25 mouse cellular contexts compared by ENCODE assay signal in the genomic region with DNA sequence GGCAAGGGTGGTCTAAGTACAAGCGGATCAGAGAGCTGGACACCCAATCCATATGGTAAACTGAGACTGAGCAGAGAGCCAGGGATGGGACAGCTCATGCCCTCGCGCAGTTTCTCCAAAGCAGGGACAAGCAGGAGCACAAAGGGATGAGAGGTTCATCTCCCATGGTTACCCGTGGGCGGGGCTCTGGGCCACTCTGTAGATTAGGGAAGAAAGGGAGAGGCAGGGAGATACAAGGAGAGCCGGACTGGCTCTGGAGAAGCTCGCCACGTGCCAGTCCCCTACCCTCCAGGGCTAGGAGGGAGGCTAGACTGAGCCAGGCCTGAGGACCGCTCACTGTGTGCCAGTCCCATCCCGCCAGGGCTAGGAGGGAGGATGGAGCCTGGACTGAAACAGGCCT. TPM values are rescaled to one million over a fixed set of nuclear protein-coding genes. Genes with fewer than 3 reads are reported as not detected.
A peak's percentile ranks its signal among the peaks of the same experiment; 100 is the strongest.
DNase-seq lines count a peak whose midpoint lies in the region; ATAC-seq lines count a peak whose summit lies in the region.
"Had no signal": no experiment of that assay in that cellular context is flagged by ENCODE, and none has a peak within 500 bp of the region (broad histone marks: within the 10 kb centered on the region; RNA-seq: fewer than 3 reads in every experiment).

No protein-coding gene starts in this region.

- no peak overlapping the region for H3K27ac ChIP-seq in forebrain, embryonic 10.5 days
- H3K27ac ChIP-seq in forebrain, embryonic 11.5 days (ENCODE audit: low read depth, low read length): no peak overlapping the region
- H3K27ac ChIP-seq in liver, embryonic 12.5 days: peak overlapping the region; percentile 82
- no peak overlapping the region for H3K27ac ChIP-seq in neural tube, embryonic 14.5 days (ENCODE audit: low read depth, low read length)
- H3K27ac ChIP-seq: forebrain, embryonic 13.5 days; hindbrain, embryonic 15.5 days; limb, embryonic 12.5 days; midbrain, embryonic 13.5 days had no signal

- H3K9ac ChIP-seq in forebrain, embryonic 11.5 days (ENCODE audit: low read length): no peak overlapping the region
- H3K9ac ChIP-seq in liver, embryonic 12.5 days: no peak overlapping the region
- H3K9ac ChIP-seq in neural tube, embryonic 14.5 days (replicated peaks; ENCODE audit: low read depth, low read length): 0 out of 2 replicates have a peak overlapping the region, but pooled peaks have one; percentile 21
- H3K9ac ChIP-seq: forebrain, embryonic 13.5 days; hindbrain, embryonic 15.5 days; midbrain, embryonic 13.5 days had no signal

- DNase-seq in forebrain, embryonic 10.5 days (ENCODE audit: extremely low spot score, low spot score): no peak
- DNase-seq in forebrain, embryonic 11.5 days (ENCODE audit: low spot score): no peak
- no peak for DNase-seq in liver
- DNase-seq in ZHBTc4 (ENCODE audit: low read depth, low spot score): peak; percentile 46
- DNase-seq in kidney, postnatal 25 days: no peak
- DNase-seq in kidney, postnatal 14 days: no peak
- DNase-seq: cerebellum, adult 11 months; cerebellum, adult 9-11 months; embryo, embryonic 11 days; gastrocnemius, postnatal 10 days; heart, postnatal 4 days; kidney, adult 11 months; kidney, postnatal 36 days; layer of hippocampus, postnatal 36 days; lung, postnatal 36 days; thymus, adult 2 months; thymus, postnatal 36 days had no signal

- peaks cover 20% of the 10 kb centered on the region for H3K4me1 ChIP-seq in forebrain, embryonic 10.5 days
- peaks cover 4% of the 10 kb centered on the region for H3K4me1 ChIP-seq in forebrain, embryonic 11.5 days (replicated peaks; ENCODE audit: control insufficient read depth, insufficient read depth, low read length)
- H3K4me1 ChIP-seq in liver, embryonic 12.5 days: peaks cover 47% of the 10 kb centered on the region
- H3K4me1 ChIP-seq in neural tube, embryonic 14.5 days (ENCODE audit: control insufficient read depth, insufficient read depth, low read length): peaks cover 12% of the 10 kb centered on the region

- no peaks in the 10 kb centered on the region for H3K27me3 ChIP-seq in forebrain, embryonic 10.5 days (ENCODE audit: poor library complexity, severe bottlenecking)
- H3K27me3 ChIP-seq in forebrain, embryonic 11.5 days (ENCODE audit: control insufficient read depth, insufficient read depth, low read length): no peaks in the 10 kb centered on the region
- no peaks in the 10 kb centered on the region for H3K27me3 ChIP-seq in liver, embryonic 12.5 days (replicated peaks)
- no peaks in the 10 kb centered on the region for H3K27me3 ChIP-seq in neural tube, embryonic 14.5 days (ENCODE audit: control insufficient read depth, insufficient read depth, low read length)
- H3K27me3 ChIP-seq: hindbrain, embryonic 15.5 days; limb, embryonic 12.5 days; midbrain, embryonic 13.5 days had no signal

- H3K36me3 ChIP-seq in forebrain, embryonic 10.5 days (replicated peaks): peaks cover 61% of the 10 kb centered on the region
- H3K36me3 ChIP-seq in forebrain, embryonic 11.5 days (ENCODE audit: control insufficient read depth, insufficient read depth, low read length): peaks cover 12% of the 10 kb centered on the region; the same call in 1 of the 2 replicates
- H3K36me3 ChIP-seq in liver, embryonic 12.5 days: peaks cover 60% of the 10 kb centered on the region
- H3K36me3 ChIP-seq in neural tube, embryonic 14.5 days (ENCODE audit: control insufficient read depth, insufficient read depth, low read length): peaks cover 27% of the 10 kb centered on the region

- H3K9me3 ChIP-seq in forebrain, embryonic 10.5 days: no peaks in the 10 kb centered on the region
- no peaks in the 10 kb centered on the region for H3K9me3 ChIP-seq in forebrain, embryonic 11.5 days (ENCODE audit: control insufficient read depth, low read length)
- no peaks in the 10 kb centered on the region for H3K9me3 ChIP-seq in liver, embryonic 12.5 days (replicated peaks)
- H3K9me3 ChIP-seq in neural tube, embryonic 14.5 days (ENCODE audit: control insufficient read depth, low read length): no peaks in the 10 kb centered on the region
- H3K9me3 ChIP-seq: forebrain, embryonic 13.5 days; heart, embryonic 10.5 days; hindbrain, embryonic 15.5 days; limb, embryonic 12.5 days; midbrain, embryonic 13.5 days had no signal

- H3K4me2 ChIP-seq in forebrain, embryonic 11.5 days (ENCODE audit: low read depth, low read length, severe bottlenecking): no peak overlapping the region
- peak overlapping the region; percentile 79 for H3K4me2 ChIP-seq in liver, embryonic 12.5 days
- no peak overlapping the region for H3K4me2 ChIP-seq in neural tube, embryonic 14.5 days (ENCODE audit: low read depth, low read length)
- H3K4me2 ChIP-seq: forebrain, embryonic 13.5 days; hindbrain, embryonic 15.5 days; midbrain, embryonic 13.5 days had no signal

- ATAC-seq in forebrain, embryonic 11.5 days (replicated peaks; ENCODE audit: low FRiP score): no peak
- ATAC-seq in liver, embryonic 12.5 days: no peak
- no peak for ATAC-seq in neural tube, embryonic 14.5 days (ENCODE audit: low read depth)
- ATAC-seq: forebrain, embryonic 13.5 days; inflammation-experienced regulatory T-cells, adult 6 months; midbrain, embryonic 13.5 days had no signal

- peak overlapping the region; percentile 12; the same call in 1 of the 2 replicates for H3K4me3 ChIP-seq in forebrain, embryonic 10.5 days
- H3K4me3 ChIP-seq in forebrain, embryonic 11.5 days (ENCODE audit: low read depth, low read length): no peak overlapping the region
- no peak overlapping the region for H3K4me3 ChIP-seq in liver, embryonic 12.5 days
- H3K4me3 ChIP-seq in neural tube, embryonic 14.5 days (ENCODE audit: low read depth, low read length): no peak overlapping the region
- H3K4me3 ChIP-seq: forebrain, embryonic 13.5 days; heart, embryonic 10.5 days; hindbrain, embryonic 15.5 days; limb, embryonic 12.5 days; midbrain, embryonic 13.5 days had no signal

- 87% methylated on average over 10 of the region's 10 CpGs for WGBS in forebrain, embryonic 10.5 days
- 87% methylated on average over 10 of the region's 10 CpGs for WGBS in forebrain, embryonic 11.5 days
- 90% methylated on average over 10 of the region's 10 CpGs for WGBS in liver, embryonic 12.5 days (ENCODE audit: insufficient replicate concordance)
- WGBS in neural tube, embryonic 14.5 days: 89% methylated on average over 10 of the region's 10 CpGs

RNA-seq across cellular contexts. Expression of a gene that starts 2.6 kb away (rescaled TPM):
- polyA plus RNA-seq in forebrain, embryonic 10.5 days (2016; fragmentation: Nextera tagmentation; extraction: Ambion mirVana): 63.6 and 69.9 TPM in 2 replicates
- 56.8 and 62.6 TPM in 2 replicates for polyA plus RNA-seq in forebrain, embryonic 11.5 days (2014; fragmentation: Nextera tagmentation; extraction: Ambion mirVana)
- 47.9 and 51.6 TPM in 2 replicates for polyA plus RNA-seq in liver, embryonic 12.5 days (2016; fragmentation: Nextera tagmentation; extraction: Ambion mirVana)
- polyA plus RNA-seq in neural tube, embryonic 14.5 days (2014; fragmentation: Nextera tagmentation; extraction: Ambion mirVana): 58.4 and 66.0 TPM in 2 replicates

RNA-seq across cellular contexts. Expression of a gene that starts 10.2 kb away (rescaled TPM):
- 39.7 and 41.6 TPM in 2 replicates for polyA plus RNA-seq in forebrain, embryonic 10.5 days (2016; fragmentation: Nextera tagmentation; extraction: Ambion mirVana)
- 55.9 and 60.1 TPM in 2 replicates for polyA plus RNA-seq in forebrain, embryonic 11.5 days (2014; fragmentation: Nextera tagmentation; extraction: Ambion mirVana)
- polyA plus RNA-seq in liver, embryonic 12.5 days (2016; fragmentation: Nextera tagmentation; extraction: Ambion mirVana): 21.0 and 26.8 TPM in 2 replicates
- polyA plus RNA-seq in neural tube, embryonic 14.5 days (2014; fragmentation: Nextera tagmentation; extraction: Ambion mirVana): 33.9 and 35.4 TPM in 2 replicates

RNA-seq across cellular contexts. Expression of a gene that starts 10.8 kb away (rescaled TPM):
- 200 and 217 TPM in 2 replicates for polyA plus RNA-seq in forebrain, embryonic 10.5 days (2016; fragmentation: Nextera tagmentation; extraction: Ambion mirVana)
- polyA plus RNA-seq in forebrain, embryonic 11.5 days (2014; fragmentation: Nextera tagmentation; extraction: Ambion mirVana): 279 and 319 TPM in 2 replicates
- 644 and 660 TPM in 2 replicates for polyA plus RNA-seq in liver, embryonic 12.5 days (2016; fragmentation: Nextera tagmentation; extraction: Ambion mirVana)
- 50.7 and 166 TPM in 2 replicates for polyA plus RNA-seq in neural tube, embryonic 14.5 days (2014; fragmentation: Nextera tagmentation; extraction: Ambion mirVana)

RNA-seq across cellular contexts. Expression of a gene that starts 23.6 kb away (rescaled TPM):
- polyA plus RNA-seq in forebrain, embryonic 10.5 days (2016; fragmentation: Nextera tagmentation; extraction: Ambion mirVana): 26.1 and 26.9 TPM in 2 replicates
- polyA plus RNA-seq in forebrain, embryonic 11.5 days (2014; fragmentation: Nextera tagmentation; extraction: Ambion mirVana): 37.2 and 49.2 TPM in 2 replicates
- 17.1 and 17.4 TPM in 2 replicates for polyA plus RNA-seq in liver, embryonic 12.5 days (2016; fragmentation: Nextera tagmentation; extraction: Ambion mirVana)
- 74.9 and 84.7 TPM in 2 replicates for polyA plus RNA-seq in neural tube, embryonic 14.5 days (2014; fragmentation: Nextera tagmentation; extraction: Ambion mirVana)

RNA-seq across cellular contexts. Expression of a gene that starts 37.7 kb away (rescaled TPM):
- polyA plus RNA-seq in forebrain, embryonic 10.5 days (2016; fragmentation: Nextera tagmentation; extraction: Ambion mirVana): 21.0 and 21.5 TPM in 2 replicates
- 15.8 and 17.3 TPM in 2 replicates for polyA plus RNA-seq in forebrain, embryonic 11.5 days (2014; fragmentation: Nextera tagmentation; extraction: Ambion mirVana)
- 34.3 and 39.3 TPM in 2 replicates for polyA plus RNA-seq in liver, embryonic 12.5 days (2016; fragmentation: Nextera tagmentation; extraction: Ambion mirVana)
- 3.4 and 4.1 TPM in 2 replicates for polyA plus RNA-seq in neural tube, embryonic 14.5 days (2014; fragmentation: Nextera tagmentation; extraction: Ambion mirVana)
